Mouse (Mus musculus) thymus, adult 2 months (tissue): Measurements from ENCODE around the gene Fam166a.

Experiments
- CTCF ChIP-seq: fragments of 200-500 bp; IDR thresholded peaks from 2 replicates; pipeline ENCODE4 v1.5.1; 2012; ENCODE audit warnings: mild to moderate bottlenecking, control low read depth, low read length, moderate library complexity, borderline replicate concordance; ENCODE audit not compliant: control insufficient read depth, poor library complexity, insufficient read depth; ENCODE audit errors: extremely low read depth
- POLR2A ChIP-seq: fragments of 200-500 bp; IDR thresholded peaks from 2 replicates; pipeline ENCODE4 v1.6.1; 2012; ENCODE audit warnings: mild to moderate bottlenecking, low read length, control low read depth, moderate library complexity; ENCODE audit not compliant: control insufficient read depth, poor library complexity, insufficient read depth; ENCODE audit errors: extremely low read depth

DNA sequence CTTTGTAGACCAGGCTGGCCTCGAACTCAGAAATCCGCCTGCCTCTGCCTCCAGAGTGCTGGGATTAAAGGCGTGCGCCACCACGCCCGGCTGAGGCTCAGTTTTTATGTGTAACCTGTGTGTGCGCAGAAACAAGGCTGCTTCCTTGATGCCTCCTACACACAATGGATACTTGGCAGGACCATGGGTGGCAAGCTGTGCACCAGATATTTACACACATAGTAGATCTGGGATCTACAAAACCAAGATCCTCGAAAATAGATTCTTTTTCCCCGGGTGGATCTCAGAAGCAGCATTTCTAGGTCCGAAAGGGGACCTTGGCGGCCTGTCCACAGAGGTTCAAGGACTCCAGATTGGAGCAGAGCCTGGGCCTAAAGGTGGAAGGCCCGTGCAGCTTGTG, 43.3 kb downstream of the Fam166a start:
- TF ChIP-seq POLR2A (no peak), CTCF (no peak)
